Mouse (Mus musculus) G1E (cell line): ENCODE measurements around the gene Slc44a1. TPM values are rescaled to one million over a fixed set of nuclear protein-coding genes. Genes with fewer than 3 reads are reported as not detected.

Experiments used
- ATAC-seq: 2 replicates; pipeline ENCODE4 v1.8.0; 2016; ENCODE audit warnings: mild to moderate bottlenecking; ENCODE audit not compliant: insufficient number of reproducible peaks, poor library complexity, low FRiP score, severe bottlenecking; ENCODE audit errors: extremely low read depth
- DNase-seq: peaks from one replicate; pipeline ENCODE4 v3.0.0; 2012; ENCODE audit warnings: low spot score
- H3K27me3 ChIP-seq: 2 replicates; pipeline ENCODE4 v1.6.1; 2012; ENCODE audit warnings: mild to moderate bottlenecking, low read length, inconsistent platforms; ENCODE audit not compliant: insufficient read depth
- H3K36me3 ChIP-seq: replicated peaks from 2 replicates; pipeline ENCODE3; 2012; ENCODE audit warnings: mild to moderate bottlenecking, inconsistent platforms
- H3K4me1 ChIP-seq: 2 replicates; pipeline ENCODE4 v1.6.1; 2012; ENCODE audit warnings: low read depth, low read length, inconsistent platforms, mixed read lengths; ENCODE audit not compliant: insufficient read depth
- H3K4me3 ChIP-seq: 2 replicates; pipeline ENCODE4 v1.5.1; 2012; ENCODE audit warnings: low read depth, mild to moderate bottlenecking, inconsistent platforms, low read length, moderate library complexity, mixed read lengths
- H3K9me3 ChIP-seq: replicated peaks from 2 replicates; pipeline ENCODE4 v1.6.1; 2012; ENCODE audit warnings: inconsistent platforms
- CTCF ChIP-seq: IDR thresholded peaks from 2 replicates; pipeline ENCODE4 v1.5.1; 2012; ENCODE audit warnings: low read depth, low read length, inconsistent platforms, mixed read lengths
- GATA1 ChIP-seq: IDR thresholded peaks from 2 replicates; pipeline ENCODE4 v1.6.1; 2012; ENCODE audit warnings: borderline replicate concordance, low read length, inconsistent platforms, mixed read lengths
- GATA2 ChIP-seq: IDR thresholded peaks from 2 replicates; pipeline ENCODE4 v1.6.1; 2012; ENCODE audit warnings: low read depth, low read length, inconsistent platforms, borderline replicate concordance
- POLR2AphosphoS5 ChIP-seq: IDR thresholded peaks from 2 replicates; pipeline ENCODE4 v1.6.1; 2012; ENCODE audit warnings: low read depth, low read length, inconsistent platforms; ENCODE audit not compliant: insufficient replicate concordance
- TAL1 ChIP-seq: conservative IDR thresholded peaks from 2 replicates; pipeline ENCODE4 v1.6.1; 2012; ENCODE audit warnings: low read depth, low read length, inconsistent platforms, mixed read lengths
- polyA plus RNA-seq: library from polyadenylated mRNA; stranded (reverse); fragments of >175 nt; gene quantifications from 2 replicates; pipeline ENCODE4 v1.2.3, GENCODE M21; 2012
- total RNA-seq, 2 experiments: library from RNA; stranded (forward) in 1 of 2; stranded (reverse) in 1 of 2; fragments of 200-1000 nt in 1 of 2; fragments of >200 nt in 1 of 2; fragmentation: Nextera tagmentation in 1 of 2; gene quantifications; 2 replicates each; pipeline ENCODE4 v1.2.3; 2014 to 2017

Slc44a1 gene
- total and polyA plus RNA-seq, 3 experiments = 5.2 to 44.7 (median 14.4) TPM

DNA sequence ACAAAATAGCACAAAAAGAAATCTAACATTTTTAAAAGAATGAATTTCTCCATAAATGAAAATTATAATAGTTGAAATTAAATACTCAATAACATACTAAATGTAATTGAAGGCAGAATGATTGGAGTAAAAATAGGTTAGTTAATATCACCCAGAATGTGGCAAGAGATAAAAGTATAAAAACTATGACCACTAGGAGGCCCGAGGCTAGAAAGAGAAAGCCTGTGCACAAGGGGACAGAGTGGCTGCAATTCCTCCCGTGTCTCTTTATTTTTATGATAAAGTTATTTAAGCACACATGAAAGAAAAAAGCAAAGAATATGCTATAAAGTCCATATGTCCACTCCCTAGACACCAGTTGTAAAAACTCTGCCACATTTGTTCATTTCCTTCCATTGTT lies 17.4 kb upstream of the Slc44a1 start:
- no peak for ATAC-seq
- no peak overlapping the region for H3K4me3 ChIP-seq
- DNase-seq = no peak
- H3K9me3 ChIP-seq = peaks cover 3% of the 10 kb centered on the region
- H3K27me3 ChIP-seq = no peaks in the 10 kb centered on the region
- peaks cover 16% of the 10 kb centered on the region for H3K4me1 ChIP-seq
- no peak for TF ChIP-seq CTCF
- TF ChIP-seq GATA2 = no peak
- no peak for TF ChIP-seq GATA1
- no peak for TF ChIP-seq TAL1
- TF ChIP-seq POLR2AphosphoS5 = no peak
- H3K36me3 ChIP-seq = no peaks in the 10 kb centered on the region

DNA sequence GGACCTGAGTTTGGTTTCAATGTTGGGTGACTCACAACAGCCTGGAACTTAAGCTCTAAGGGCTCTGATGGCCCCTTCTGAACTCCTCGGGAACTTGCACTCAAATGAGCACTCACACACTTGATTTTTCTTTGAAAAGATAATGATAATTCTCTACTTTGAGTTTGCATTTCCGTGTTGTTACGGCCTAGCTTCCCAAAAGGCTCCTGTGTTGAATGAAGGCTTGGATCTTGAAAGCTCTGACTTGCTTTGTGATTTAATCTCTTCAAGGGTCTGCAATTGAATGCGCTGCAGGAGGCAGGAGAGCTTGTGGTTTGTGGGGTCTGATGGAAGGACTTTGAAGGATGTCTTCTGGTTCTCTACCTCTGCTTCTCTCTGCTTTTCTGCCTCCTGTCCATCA lies 13.1 kb upstream of the Slc44a1 start:
- ATAC-seq (no peak), DNase-seq (no peak)
- no peak for TF ChIP-seq CTCF
- no peak for TF ChIP-seq GATA1
- TF ChIP-seq POLR2AphosphoS5 = no peak
- TF ChIP-seq GATA2 = no peak
- TF ChIP-seq TAL1 = no peak
- no peaks in the 10 kb centered on the region for H3K27me3 ChIP-seq
- H3K4me3 ChIP-seq = no peak overlapping the region
- H3K4me1 ChIP-seq = peaks cover 17% of the 10 kb centered on the region
- H3K36me3 ChIP-seq = no peaks in the 10 kb centered on the region
- H3K9me3 ChIP-seq = peaks cover 3% of the 10 kb centered on the region

GRCm38 (mm10) chr4:53430522-53430921 lies 9.7 kb upstream of the Slc44a1 start:
- no peak overlapping the region for H3K4me3 ChIP-seq
- H3K27me3 ChIP-seq = no peaks in the 10 kb centered on the region
- no peak for DNase-seq
- H3K9me3 ChIP-seq = no peaks in the 10 kb centered on the region
- TF ChIP-seq GATA2 (no peak), POLR2AphosphoS5 (no peak), CTCF (no peak), TAL1 (no peak), GATA1 (no peak)
- no peak for ATAC-seq
- peaks cover 25% of the 10 kb centered on the region for H3K4me1 ChIP-seq
- H3K36me3 ChIP-seq = no peaks in the 10 kb centered on the region

DNA sequence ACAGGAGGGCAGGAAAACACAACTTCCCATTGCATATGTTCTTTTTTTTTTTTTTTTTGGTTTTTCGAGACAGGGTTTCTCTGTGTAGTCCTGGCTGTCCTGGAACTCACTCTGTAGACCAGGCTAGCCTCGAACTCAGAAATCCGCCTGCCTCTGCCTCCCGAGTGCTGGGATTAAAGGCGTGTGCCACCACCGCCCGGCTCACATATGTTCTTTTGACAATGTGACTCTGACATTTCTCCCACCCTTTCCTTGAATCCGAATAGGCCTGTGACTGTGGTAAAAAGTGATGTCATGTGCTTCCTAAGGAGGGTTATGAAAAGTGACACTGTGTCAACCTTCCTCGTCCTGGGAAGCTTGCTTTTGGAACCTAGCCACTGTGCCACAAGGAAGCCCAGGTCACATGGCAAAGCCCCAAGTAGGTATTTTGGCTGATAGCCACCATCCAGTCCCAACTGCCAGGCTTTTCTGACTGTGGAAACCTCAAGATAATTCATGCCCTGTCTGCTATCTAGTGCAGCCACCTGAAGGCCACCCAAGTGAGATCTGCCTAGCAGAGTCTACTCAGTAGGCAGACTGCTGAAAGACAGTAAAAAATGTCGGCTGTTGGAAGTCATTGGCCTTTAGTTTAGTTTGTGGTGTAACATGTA lies 8.5 kb upstream of the Slc44a1 start:
- Histone ChIP-seq H3K4me3 (no peak overlapping the region), H3K36me3 (no peaks in the 10 kb centered on the region), H3K4me1 (peaks cover 28% of the 10 kb centered on the region), H3K27me3 (no peaks in the 10 kb centered on the region), H3K9me3 (no peaks in the 10 kb centered on the region)
- peak; percentile 22; the same call in 1 of the 2 replicates for ATAC-seq
- TF ChIP-seq TAL1 (peak; percentile 63), GATA1 (no peak), CTCF (no peak)
- peak; percentile 19 for DNase-seq

DNA sequence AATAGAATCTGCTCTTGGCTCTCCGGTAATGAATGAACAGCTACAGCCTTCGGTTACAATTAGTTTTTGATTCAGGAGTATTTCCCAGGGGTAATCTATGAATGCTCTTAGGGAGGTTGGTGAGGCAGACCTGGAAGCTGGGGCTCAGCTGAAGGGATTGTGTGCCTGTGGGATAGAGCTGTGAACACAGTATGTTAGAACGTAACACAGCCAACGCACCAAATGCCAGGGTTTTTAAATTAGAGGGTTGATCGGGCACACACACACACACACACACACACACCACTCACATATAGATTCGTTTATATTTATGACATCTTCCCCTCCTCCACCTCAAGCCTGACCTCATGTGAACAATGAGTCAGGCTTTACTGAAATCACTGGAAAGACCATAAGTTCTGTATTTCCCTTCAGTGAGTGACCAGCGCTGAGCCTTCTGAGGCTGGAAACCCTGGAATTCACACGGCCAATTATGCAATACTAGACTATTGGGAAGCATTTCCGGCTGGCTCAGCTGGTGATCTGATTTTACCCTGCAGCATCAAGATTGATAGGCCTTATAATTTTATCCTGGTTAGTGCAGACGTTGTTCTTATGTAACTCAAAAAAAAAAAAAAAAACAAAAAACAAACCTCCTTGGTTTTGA lies 3.0 kb upstream of the Slc44a1 start:
- TF ChIP-seq TAL1 = no peak
- TF ChIP-seq POLR2AphosphoS5 = no peak
- TF ChIP-seq CTCF = no peak
- TF ChIP-seq GATA2 = no peak
- ATAC-seq (no peak), DNase-seq (no peak)
- Histone ChIP-seq H3K36me3 (peaks cover under 1% of the 10 kb centered on the region), H3K4me1 (peaks cover 49% of the 10 kb centered on the region), H3K27me3 (peaks cover 3% of the 10 kb centered on the region; the same call in 1 of the 2 replicates), H3K4me3 (no peak overlapping the region), H3K9me3 (no peaks in the 10 kb centered on the region)

GRCm38 (mm10) chr4:53438386-53438785 lies 1.8 kb upstream of the Slc44a1 start:
- DNase-seq (no peak), ATAC-seq (no peak)
- Histone ChIP-seq H3K9me3 (no peaks in the 10 kb centered on the region), H3K27me3 (peaks cover 3% of the 10 kb centered on the region; the same call in 1 of the 2 replicates), H3K36me3 (peaks cover 3% of the 10 kb centered on the region), H3K4me3 (no peak overlapping the region), H3K4me1 (peaks cover 52% of the 10 kb centered on the region)
- TF ChIP-seq GATA2 (no peak), POLR2AphosphoS5 (no peak), TAL1 (no peak), GATA1 (no peak), CTCF (no peak)
